Mouse (Mus musculus) embryonic facial prominence, embryonic 10.5 days (tissue): ENCODE results near the gene Mageh1. TPM values are rescaled to one million over a fixed set of nuclear protein-coding genes. Genes with fewer than 3 reads are reported as not detected.

ENCODE experiments used
- polyA plus RNA-seq: library from polyadenylated mRNA; unstranded; fragments of >200 nt; fragmentation: Nextera tagmentation; extraction: Ambion mirVana; gene quantifications from 2 replicates; pipeline ENCODE4 v1.2.1, GENCODE M21; 2016

The Mageh1 gene
- polyA plus RNA-seq, 1 experiment from 2014 or later = 66.0 TPM

Other genes starting within 250 kb of the Mageh1 start
- 3.7 and 4.0 TPM in 2 replicates for gene Usp51, start 31.1 kb downstream of the Mageh1 start, polyA plus RNA-seq
- gene Foxr2, start 81.2 kb upstream of the Mageh1 start, polyA plus RNA-seq = 0.10 and 0.21 TPM in 2 replicates
- gene Rragb, start 102.4 kb upstream of the Mageh1 start, polyA plus RNA-seq = 5.4 and 5.9 TPM in 2 replicates
- 0.77 and 1.1 TPM in 2 replicates for gene Klf8, start 199.9 kb upstream of the Mageh1 start, polyA plus RNA-seq